Mouse (Mus musculus) bone marrow macrophage, adult 2 months (primary cell): ENCODE data around the gene Hivep3.

Experiments used
- CTCF ChIP-seq: IDR thresholded peaks from 2 replicates; pipeline ENCODE4 v1.5.1; 2012; ENCODE audit warnings: low read depth, mild to moderate bottlenecking, low read length, moderate library complexity
- POLR2A ChIP-seq: IDR thresholded peaks from 2 replicates; pipeline ENCODE4 v1.6.1; 2012; ENCODE audit warnings: mild to moderate bottlenecking, low read depth, low read length, borderline replicate concordance

DNA sequence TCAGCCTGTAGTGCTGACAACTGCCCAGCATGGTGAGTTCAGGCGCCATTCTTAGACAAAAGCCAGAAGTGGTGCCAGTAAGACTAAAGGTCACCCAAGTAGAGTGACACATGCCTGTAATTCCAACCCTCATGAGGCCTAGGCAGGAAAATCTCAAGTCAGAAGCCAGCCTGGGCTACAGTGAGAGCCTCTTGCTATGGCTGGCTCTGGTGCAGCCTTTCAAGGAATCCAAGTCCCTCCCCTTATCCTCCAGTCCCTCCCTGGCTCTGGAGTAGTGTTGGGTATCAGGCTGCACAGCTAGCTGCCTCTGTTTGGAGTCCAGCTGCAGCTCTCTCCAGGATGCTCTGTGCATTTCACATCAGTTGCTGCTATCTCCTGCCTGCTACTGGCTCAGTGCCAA lies 408.2 kb downstream of the Hivep3 start:
- TF ChIP-seq CTCF (no peak), POLR2A (no peak)
